Mouse (Mus musculus) megakaryocyte, embryonic 14.5 days (primary cell): ENCODE data around the gene Arpc2. TPM values are rescaled to one million over a fixed set of nuclear protein-coding genes. Genes with fewer than 3 reads are reported as not detected.
A peak's percentile ranks its signal among the peaks of the same experiment; 100 is the strongest.

Source experiments
- H3K27me3 ChIP-seq: replicated peaks from 2 replicates; pipeline ENCODE3; 2012; ENCODE audit warnings: inconsistent platforms
- H3K36me3 ChIP-seq: replicated peaks from 2 replicates; pipeline ENCODE3; 2012; ENCODE audit warnings: low read length, inconsistent platforms, mixed read lengths
- H3K4me1 ChIP-seq: 2 replicates; pipeline ENCODE4 v1.6.1; 2012; ENCODE audit warnings: inconsistent platforms
- H3K4me3 ChIP-seq: replicated peaks from 2 replicates; pipeline ENCODE3; 2012; ENCODE audit warnings: moderate library complexity, mild to moderate bottlenecking, inconsistent platforms
- H3K9me3 ChIP-seq: 2 replicates; pipeline ENCODE4 v1.6.1; 2012; ENCODE audit warnings: inconsistent platforms
- FLI1 ChIP-seq: IDR thresholded peaks from 2 replicates; pipeline ENCODE4 v1.6.1; 2012; ENCODE audit warnings: low read length, inconsistent platforms, mixed read lengths
- GATA1 ChIP-seq: IDR thresholded peaks from 3 replicates; pipeline ENCODE4 v1.6.1; 2012; ENCODE audit warnings: mixed read lengths, low read length, inconsistent platforms, borderline replicate concordance
- polyA plus RNA-seq: library from polyadenylated mRNA; stranded (reverse); fragments of >175 nt; gene quantifications from 2 replicates; pipeline ENCODE4 v1.2.3, GENCODE M21; 2012; ENCODE audit warnings: low replicate concordance; ENCODE audit not compliant: insufficient read depth

The Arpc2 gene
- polyA plus RNA-seq, 1 experiment: 817 TPM

DNA sequence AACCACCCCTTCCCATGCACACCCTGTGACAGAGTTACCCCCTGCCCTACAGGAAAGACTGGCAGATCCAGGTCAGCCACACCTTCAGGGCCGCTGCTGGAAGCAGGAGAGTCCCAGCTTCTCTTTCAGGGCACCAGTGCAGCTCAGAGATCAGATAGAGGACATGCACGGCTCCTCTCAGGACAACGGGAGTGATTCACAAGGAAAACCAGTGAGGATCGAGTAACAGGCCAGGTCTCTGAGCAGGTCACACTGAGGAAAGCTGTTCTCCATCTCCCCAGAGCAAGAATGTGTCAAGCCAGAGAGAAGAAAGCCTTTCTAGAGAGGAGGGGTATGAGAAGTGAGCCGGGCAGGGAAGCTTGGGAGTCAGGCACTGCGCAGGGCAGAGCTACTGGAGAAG, 60.6 kb downstream of the Arpc2 start:
- Histone ChIP-seq H3K4me3 (peak overlapping the region; percentile 91), H3K4me1 (peaks cover 100% of the 10 kb centered on the region), H3K9me3 (no peaks in the 10 kb centered on the region), H3K27me3 (no peaks in the 10 kb centered on the region), H3K36me3 (peaks cover 78% of the 10 kb centered on the region)
- TF ChIP-seq GATA1: no peak
- TF ChIP-seq FLI1: no peak

DNA sequence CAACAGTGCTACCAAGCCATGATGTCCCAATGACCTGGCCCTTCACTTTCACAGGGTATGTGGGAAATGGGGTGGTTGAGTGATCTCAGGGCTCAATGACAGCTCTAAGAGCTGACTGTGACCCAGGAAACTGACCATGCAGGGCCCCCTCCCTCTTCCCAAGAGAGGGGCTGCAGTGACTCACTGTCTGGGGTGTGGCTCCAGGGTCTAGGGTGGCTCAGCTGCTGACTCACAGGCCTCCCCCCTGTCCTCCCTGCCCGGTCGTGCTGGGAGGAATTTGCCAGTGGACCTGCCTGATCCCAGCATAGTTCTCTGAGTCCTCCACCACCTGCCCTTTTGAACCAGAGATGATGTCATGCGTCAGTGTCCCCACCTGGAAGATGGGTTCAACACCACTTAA, 61.4 kb downstream of the Arpc2 start:
- Histone ChIP-seq H3K9me3 (no peaks in the 10 kb centered on the region), H3K27me3 (no peaks in the 10 kb centered on the region), H3K36me3 (peaks cover 78% of the 10 kb centered on the region), H3K4me1 (peaks cover 100% of the 10 kb centered on the region), H3K4me3 (peak overlapping the region; percentile 91)
- no peak for TF ChIP-seq FLI1
- TF ChIP-seq GATA1: no peak

DNA sequence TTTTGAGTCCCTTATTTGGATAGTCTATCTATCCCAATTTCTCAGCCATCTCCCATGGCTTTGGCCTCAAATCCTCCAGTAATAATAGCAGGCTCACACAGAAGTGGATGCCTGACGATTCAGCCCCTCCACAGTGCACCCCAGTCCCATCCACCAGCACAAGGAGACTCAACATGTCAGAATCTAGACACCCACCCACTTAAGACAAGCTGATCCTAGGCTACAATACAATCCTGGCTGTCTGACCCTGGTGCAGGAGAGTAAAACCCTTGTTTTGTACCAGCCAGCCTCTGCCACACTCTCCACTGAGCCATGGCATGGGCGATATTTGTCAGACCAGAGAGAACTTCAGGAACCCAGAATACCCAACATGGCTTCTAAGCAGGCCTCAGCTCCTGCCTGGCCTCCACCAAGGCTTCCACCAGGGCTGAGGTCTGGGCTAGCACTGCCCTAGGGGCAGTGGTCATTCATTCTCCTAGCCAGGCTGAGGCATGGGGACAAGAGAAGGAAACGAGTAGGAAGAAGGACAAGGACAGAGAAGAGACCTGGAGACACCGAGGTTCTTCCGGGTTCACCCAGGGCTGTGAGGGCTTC, 62.4 kb downstream of the Arpc2 start:
- Histone ChIP-seq H3K36me3 (peaks cover 72% of the 10 kb centered on the region), H3K27me3 (no peaks in the 10 kb centered on the region), H3K4me1 (peaks cover 99% of the 10 kb centered on the region), H3K9me3 (no peaks in the 10 kb centered on the region), H3K4me3 (peak overlapping the region; percentile 50)
- no peak for TF ChIP-seq FLI1
- TF ChIP-seq GATA1: no peak

DNA sequence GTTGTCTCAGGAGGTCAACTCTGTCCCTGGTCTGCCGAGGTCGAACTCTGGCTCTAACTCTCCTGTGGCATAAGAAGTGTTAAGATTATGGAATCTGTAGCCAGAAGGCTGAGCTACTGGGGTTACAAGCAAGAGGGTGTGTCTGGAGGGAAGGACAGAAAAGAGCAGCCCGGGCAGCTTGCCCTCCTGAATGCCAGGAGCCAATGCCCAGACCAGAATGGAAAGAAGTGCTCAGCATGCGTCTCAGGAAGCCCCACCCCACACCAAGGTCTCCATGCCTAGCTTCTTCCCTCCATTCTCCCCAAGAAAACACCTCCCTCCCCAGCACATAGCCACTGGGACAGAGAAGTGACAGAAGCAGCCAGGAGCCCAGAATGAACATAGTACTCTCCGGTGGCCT, 63.1 kb downstream of the Arpc2 start:
- Histone ChIP-seq H3K4me3 (peak overlapping the region; percentile 18), H3K36me3 (peaks cover 65% of the 10 kb centered on the region), H3K4me1 (peaks cover 92% of the 10 kb centered on the region), H3K9me3 (no peaks in the 10 kb centered on the region), H3K27me3 (no peaks in the 10 kb centered on the region)
- TF ChIP-seq FLI1 (no peak), GATA1 (no peak)

DNA sequence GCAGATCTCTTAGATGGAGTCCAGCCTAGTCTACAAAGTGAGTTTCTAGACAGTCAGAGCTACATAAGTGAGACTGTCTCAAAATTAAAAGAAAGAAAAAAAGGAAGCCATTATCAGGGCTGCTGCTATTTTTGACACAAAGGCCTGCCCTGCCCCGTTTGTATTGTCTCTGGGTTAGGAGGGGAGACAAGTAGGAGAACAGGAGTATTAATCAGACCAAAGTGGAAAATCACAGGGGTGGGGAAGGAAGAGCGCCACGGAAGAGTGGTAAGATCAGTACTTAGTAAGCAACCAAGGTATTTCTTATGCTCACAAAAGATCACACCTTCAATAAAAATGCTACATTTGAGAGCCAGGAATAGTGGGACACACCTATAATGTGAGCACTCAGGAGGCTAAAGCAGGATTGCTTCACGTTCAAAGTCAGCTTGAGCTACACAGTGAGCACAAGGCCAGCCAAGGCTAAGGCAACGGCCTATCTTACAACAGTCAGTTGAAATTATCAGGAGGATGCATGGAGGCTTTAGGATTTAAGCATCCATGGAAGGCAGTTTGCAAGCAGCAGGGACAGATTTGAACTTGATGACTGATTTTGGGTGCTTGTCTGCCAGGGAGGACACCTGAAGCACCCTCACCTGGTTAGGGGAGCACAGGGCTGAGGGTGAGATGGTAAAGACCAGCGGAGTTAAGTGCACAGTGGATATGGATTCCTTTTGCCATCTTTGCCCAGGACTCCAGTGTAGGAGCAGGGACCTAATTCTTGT, 64.6 kb downstream of the Arpc2 start:
- TF ChIP-seq GATA1: no peak
- no peak for TF ChIP-seq FLI1
- Histone ChIP-seq H3K36me3 (peaks cover 54% of the 10 kb centered on the region), H3K27me3 (no peaks in the 10 kb centered on the region), H3K4me1 (peaks cover 89% of the 10 kb centered on the region), H3K9me3 (peaks cover 3% of the 10 kb centered on the region), H3K4me3 (peak overlapping the region; percentile 51)

DNA sequence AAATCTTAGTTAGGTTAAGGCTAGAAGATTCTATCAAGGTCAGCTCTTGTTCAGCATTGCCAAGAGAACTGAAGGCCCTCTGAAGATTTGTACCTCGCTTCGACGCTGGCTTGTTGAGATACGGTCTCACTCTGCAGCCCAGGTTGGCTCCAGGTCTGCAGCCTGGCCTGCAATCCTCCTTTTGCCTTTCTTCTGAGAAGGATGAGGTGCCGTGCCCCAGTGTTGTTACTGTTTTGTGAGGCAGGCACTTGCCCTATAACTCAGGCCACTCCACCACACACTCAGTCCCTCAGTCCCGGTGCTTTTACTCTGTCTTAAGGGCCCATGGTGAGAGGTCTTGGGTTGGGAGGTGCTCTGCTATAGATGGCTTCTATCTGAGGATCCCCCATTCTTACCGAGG, 66.3 kb downstream of the Arpc2 start:
- Histone ChIP-seq H3K9me3 (peaks cover 5% of the 10 kb centered on the region), H3K36me3 (peaks cover 53% of the 10 kb centered on the region), H3K4me3 (peak overlapping the region; percentile 96), H3K27me3 (no peaks in the 10 kb centered on the region), H3K4me1 (peaks cover 78% of the 10 kb centered on the region)
- TF ChIP-seq GATA1 (no peak), FLI1 (no peak)

DNA sequence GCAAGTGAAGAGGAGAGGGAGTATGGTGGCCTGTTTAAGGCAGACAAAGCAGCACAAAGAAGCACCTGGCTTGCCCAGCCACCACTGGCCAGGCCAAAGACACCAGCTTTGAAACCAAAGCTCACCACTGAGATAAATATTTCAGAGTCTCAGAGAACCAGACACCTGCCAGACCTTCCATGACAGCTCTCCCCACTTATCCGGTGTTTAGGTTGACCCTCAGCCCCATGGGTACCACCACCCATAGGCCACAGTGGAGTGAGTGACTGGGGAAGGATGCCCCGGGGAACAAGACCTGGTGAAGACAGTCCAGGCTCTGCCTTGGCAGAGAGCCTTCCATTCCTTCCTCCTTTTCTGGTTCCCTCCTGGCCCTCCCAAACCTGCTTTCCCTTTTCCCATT, 67.0 kb downstream of the Arpc2 start:
- H3K36me3 ChIP-seq: peaks cover 50% of the 10 kb centered on the region
- peaks cover 5% of the 10 kb centered on the region for H3K9me3 ChIP-seq
- peaks cover 78% of the 10 kb centered on the region for H3K4me1 ChIP-seq
- H3K27me3 ChIP-seq: no peaks in the 10 kb centered on the region
- H3K4me3 ChIP-seq: peak overlapping the region; percentile 96
- TF ChIP-seq GATA1 (no peak), FLI1 (no peak)

DNA sequence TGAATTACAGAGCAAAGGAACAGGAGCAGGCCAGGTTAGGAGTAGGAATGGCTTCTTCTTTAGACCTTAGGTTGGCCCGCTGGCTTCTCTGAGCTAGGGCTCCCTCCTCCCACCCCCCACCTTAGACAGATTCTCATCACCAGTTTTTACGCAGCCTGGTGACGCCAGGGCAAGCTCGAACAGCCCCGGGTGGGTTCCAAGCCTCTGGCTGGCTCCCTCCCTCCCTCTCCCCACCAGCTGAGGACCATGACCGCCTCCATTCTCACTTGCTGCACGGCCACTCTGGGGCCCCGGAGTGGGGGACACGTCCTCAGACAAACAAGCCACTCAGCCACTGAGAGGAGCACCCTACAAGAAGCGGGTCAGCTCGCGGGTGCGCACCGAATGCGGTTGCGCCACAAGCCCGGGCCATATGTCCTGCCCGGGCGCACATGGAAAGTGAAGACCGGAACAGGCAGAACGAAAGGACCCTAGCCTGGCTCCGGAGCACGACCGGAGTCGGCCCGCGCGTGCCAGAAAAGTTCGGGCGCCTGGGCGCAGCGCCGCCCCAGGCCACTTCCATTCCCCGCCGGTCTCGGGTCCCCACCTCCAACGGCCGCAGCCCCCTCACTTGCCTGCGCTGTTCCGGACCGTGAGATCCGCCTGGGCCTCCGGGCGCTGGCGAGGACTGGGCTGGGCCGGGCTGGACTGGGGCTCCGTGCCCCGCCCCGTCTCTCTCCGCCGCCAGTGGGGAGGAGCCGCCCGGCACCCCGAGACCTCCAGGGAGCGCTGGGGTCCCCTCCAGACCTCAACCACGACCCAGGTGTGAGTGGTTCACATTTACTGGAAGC, 67.8 kb downstream of the Arpc2 start:
- peak overlapping the region; percentile 96 for H3K4me3 ChIP-seq
- peaks cover 78% of the 10 kb centered on the region for H3K4me1 ChIP-seq
- H3K27me3 ChIP-seq: no peaks in the 10 kb centered on the region
- peaks cover 5% of the 10 kb centered on the region for H3K9me3 ChIP-seq
- peaks cover 41% of the 10 kb centered on the region for H3K36me3 ChIP-seq
- no peak for TF ChIP-seq GATA1
- no peak for TF ChIP-seq FLI1

DNA sequence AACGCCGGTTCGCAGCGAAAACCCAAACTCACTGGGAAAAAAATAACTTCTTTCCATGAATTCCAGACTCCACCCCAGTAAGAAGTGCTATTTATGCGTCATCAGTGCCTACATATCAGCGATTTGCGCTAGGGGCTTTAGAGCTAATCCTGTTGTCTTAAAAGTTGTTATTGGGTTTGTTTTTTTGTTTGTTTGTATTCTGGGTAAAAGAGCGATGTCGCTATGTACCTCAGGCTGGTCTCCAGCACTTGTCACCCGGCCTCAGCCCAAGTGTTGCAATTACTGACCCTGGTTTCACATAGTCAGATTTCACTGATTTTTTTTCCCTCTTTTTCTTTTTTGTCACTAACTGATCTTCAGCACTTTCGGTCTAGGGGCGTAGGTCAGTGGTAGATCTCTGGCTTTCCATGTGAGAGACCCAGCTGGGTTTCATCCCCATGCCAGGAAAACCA, 68.5 kb downstream of the Arpc2 start:
- Histone ChIP-seq H3K4me3 (peak overlapping the region; percentile 96), H3K4me1 (peaks cover 78% of the 10 kb centered on the region), H3K9me3 (peaks cover 5% of the 10 kb centered on the region)

DNA sequence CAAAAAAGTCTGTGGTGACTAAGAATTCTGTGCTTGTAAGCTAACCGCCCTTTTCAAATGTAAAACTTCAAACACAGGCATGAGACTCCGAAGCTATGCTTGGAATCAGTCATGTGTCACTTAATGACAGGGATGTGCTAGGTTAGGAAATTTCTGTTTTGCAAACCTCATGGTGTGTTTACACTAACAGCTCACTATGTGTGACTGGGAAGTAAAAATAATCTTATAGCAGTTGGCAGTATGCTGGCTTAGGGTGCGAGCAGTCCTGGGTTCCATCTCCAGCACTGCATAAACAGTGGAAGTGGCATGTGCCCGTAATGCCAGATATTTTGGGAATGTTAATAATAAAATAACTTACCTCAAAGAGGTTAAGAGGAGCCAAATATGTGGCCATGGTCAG, 69.1 kb downstream of the Arpc2 start:
- TF ChIP-seq FLI1 (no peak), GATA1 (no peak)
- Histone ChIP-seq H3K4me1 (peaks cover 78% of the 10 kb centered on the region), H3K36me3 (peaks cover 31% of the 10 kb centered on the region), H3K4me3 (no peak overlapping the region), H3K9me3 (peaks cover 5% of the 10 kb centered on the region), H3K27me3 (no peaks in the 10 kb centered on the region)

More for the DNA sequence above, 68.5 kb downstream of the Arpc2 start:
- H3K36me3 ChIP-seq: peaks cover 34% of the 10 kb centered on the region
- TF ChIP-seq GATA1 (no peak), FLI1 (no peak)
- H3K27me3 ChIP-seq: no peaks in the 10 kb centered on the region
